Mouse (Mus musculus) kidney, adult 18-20 months (tissue): ENCODE results near the gene Tmem144.

Experiments
- DNase-seq: peaks from one replicate; pipeline ENCODE4 v3.0.0; 2021

Gene Tmem144

DNA sequence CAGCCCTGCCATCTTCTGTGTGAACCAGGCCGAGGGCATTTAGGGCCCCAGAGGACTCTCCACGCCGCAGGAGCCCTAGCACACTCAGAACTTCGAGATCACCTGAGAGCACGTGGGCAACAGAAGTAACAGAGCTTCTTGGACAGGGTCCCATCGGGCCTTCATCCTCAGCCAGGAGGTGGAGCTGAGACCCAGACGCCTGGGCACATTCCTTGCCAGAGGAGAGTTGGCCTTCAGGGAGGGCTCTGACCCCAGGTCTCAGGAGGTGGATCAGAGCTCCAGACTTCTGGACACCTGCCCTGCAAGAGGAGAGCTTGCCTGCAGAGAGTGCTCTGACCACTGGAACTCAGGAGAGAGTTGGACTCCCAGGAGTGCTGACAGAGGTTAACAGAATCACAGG is 51.8 kb downstream of the Tmem144 start:
- DNase-seq = peak; percentile 42

DNA sequence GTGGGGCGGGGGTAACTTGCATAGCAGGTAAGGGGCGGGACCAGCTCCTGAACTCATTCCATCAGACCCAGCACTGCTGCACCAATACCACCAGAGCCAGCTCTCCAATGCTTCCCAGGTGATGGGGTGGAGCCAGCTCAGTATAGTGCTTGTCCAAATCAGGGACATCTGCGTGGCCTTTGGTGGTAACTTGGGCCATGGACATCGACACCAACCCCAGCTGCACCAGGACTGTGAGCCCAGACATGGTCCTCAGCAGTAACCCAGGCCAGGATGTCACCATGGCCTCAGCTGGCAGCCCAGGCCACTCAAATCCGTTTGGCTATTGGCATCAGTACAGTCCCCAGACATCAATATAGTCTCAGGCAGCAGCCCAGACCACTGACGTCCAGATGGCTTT is 60.3 kb downstream of the Tmem144 start:
- DNase-seq = no peak

DNA sequence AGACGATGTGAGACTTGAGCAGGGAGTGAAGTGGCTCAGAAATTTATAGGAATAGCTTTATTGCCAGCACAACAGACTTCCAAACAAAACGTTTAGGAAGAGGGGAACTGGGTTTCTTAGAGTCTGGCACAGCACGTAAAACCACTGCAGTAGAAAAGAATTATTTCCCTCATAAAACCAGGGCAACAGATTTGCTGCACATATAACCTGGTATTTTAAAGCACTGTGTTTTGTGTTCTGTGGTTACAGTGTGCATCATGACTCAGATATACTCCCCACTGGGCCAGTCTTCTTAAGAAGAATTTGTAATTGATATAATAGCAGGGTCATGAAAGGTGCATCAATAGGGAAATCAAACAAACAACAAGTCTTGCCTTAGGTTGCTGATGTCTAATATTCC is 62.2 kb downstream of the Tmem144 start:
- no peak for DNase-seq

DNA sequence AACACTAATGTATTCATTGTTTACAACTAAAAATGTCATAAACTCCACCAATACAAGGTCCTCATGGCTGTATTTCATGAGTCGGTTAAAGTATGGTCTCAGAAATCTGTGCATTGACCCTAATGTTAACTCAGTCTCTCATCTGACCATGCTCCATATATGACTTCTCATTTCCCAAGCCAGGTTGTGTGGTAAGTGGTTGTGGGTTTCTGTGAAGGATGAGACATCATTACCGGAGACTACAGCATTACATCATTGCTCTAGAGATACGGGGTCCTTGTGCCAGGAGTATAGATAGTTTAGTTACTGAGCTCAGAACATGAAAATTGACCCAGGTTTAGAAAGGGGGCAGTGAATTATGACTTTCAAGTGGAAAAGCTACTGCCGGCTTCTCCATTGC is 63.0 kb downstream of the Tmem144 start:
- DNase-seq = no peak

DNA sequence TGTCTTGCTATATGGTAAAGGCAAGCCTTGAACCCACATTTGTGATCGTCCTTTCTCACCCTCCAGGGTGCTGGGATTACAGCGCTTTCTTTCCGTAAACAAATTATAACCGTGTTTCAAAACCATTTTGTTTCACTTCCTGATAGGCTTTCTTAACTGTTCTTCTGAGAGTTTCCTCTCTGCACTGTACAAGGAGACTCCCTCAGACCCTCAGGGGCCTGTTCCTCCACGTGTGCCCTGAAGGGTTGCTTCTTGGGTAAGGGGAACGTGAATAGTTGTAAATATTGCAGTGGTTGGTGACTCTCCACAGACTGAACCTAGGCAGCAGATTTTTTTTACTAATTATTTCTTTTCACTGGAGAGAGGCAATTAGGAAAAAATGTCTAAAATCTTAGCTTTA is 63.6 kb downstream of the Tmem144 start:
- DNase-seq = no peak

DNA sequence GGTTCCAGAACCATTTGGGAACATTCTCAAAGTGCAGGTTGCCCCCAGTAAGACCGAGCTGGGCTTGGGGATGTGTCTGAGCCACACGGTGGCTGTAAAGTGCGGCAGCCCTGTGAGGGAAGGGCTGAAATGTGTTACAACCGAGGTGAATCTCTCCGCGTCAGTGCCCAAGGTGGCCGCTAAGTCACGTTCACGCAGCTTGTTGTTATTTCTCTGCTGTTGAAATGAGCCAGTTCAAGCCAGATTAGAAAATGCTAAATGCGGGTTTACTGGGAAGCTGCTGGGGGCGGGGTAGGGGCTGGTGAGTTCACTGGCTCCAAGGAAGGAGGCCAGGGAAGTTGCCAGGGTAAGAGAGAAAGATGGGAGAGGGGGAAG is 68.2 kb downstream of the Tmem144 start:
- DNase-seq = no peak

DNA sequence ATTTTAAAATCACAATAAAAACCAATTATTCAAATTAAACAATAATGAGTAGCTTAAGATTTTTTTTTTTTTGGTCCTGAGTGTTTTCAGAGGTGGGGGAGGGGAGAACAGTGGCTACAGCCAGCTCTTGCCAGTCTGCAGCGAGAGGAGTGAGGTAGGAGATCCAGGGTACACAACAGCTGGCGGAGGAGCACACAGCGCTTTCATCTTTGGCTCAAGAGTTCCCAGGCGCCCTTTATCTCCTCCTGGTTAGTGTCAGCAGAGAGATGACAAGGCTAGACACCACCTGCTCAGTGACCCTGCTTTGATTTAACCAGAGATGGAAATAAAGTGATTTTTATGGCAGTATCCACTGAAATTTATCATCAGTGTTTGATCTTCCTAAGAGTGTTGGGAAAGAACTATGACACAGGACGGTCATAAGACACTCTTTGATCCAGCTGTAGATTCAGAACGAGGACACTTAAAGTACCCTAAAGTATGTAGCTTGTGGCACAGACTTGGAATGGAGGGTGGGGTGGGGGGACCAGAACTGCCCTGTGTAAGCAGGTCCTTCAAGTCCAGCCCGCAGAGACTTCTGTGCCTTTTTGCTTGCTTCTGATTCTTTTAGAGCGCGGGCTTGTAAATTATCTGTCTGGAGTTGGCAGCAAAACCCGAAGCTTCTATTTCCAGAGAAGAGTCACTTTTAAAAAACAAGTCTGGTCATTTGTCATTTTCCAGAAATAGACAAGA is 68.8 kb downstream of the Tmem144 start:
- DNase-seq = no peak

DNA sequence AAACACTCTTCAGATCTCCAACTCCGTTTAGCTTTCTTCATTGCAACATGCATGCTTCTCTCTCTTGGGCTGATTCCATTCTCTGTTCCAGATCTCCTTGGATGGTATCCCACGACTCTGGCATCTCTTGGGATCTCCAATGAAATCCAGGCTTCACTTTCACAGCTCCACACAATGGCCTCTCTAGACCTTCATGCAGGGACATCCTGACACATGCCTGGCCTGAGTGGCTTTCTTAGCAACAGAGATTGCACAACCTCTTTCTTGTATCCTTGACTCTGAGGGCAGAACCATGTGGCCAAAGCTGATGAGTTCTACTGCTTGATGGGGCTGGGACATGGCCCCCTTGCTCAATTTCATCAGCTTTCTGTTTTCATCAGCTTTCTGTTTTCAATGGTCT is 79.9 kb downstream of the Tmem144 start:
- no peak for DNase-seq
